Mouse (Mus musculus): Measurements from ENCODE around the gene Fam89a. TPM values are rescaled to one million over a fixed set of nuclear protein-coding genes. Genes with fewer than 3 reads are reported as not detected.

The Fam89a gene
- total and polyA plus RNA-seq, 2 experiments: 2.8 to 17.4 TPM

DNA sequence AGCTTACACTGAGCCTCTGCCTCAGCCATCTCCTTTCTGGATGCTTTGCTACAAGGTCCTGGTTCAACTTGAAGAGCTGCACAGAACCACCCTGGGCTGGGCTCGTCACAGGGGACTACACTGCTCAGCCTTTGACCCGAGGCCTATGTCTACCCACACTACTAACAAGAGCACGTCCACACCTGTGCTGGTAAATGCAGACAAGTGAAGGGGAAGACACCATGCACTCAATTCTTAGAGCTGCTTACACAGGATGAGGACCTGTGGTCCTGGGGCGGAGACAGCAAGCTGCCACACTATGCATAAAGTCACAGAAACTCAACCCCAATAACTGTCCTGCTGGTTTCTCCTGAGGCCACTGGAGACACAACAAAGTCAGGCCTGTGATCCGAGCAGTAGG lies 51.4 kb downstream of the Fam89a start:
- Histone ChIP-seq H3K4me1 (ENCODE audit: control insufficient read depth, insufficient read depth, low read length) (no peaks in the 10 kb centered on the region), H3K4me3 (ENCODE audit: insufficient read depth, low read depth, low read length) (no peak overlapping the region), H3K27me3 (ENCODE audit: control insufficient read depth, insufficient read depth, low read length) (no peaks in the 10 kb centered on the region), H3K9ac (ENCODE audit: low read depth, low read length) (no peak overlapping the region), H3K79me2 (ENCODE audit: control insufficient read depth, insufficient read depth, low read length) (no peaks in the 10 kb centered on the region), H3K36me3 (ENCODE audit: control insufficient read depth, insufficient read depth, low read length) (peaks cover 6% of the 10 kb centered on the region), H3K27ac (replicated peaks; ENCODE audit: insufficient read depth, low read depth, low read length) (no peak overlapping the region)
- DNase-seq (ENCODE audit: extremely low read depth, low read depth, low spot score): no peak
- WGBS: 91% methylated on average over 5 of the region's 5 CpGs
- TF ChIP-seq CTCF (IDR thresholded peaks at IDR 0.05; ENCODE audit: low read depth, low read length): no peak
- TF ChIP-seq POLR2A (IDR thresholded peaks at IDR 0.05; ENCODE audit: extremely low read depth, insufficient read depth, low read length): no peak

DNA sequence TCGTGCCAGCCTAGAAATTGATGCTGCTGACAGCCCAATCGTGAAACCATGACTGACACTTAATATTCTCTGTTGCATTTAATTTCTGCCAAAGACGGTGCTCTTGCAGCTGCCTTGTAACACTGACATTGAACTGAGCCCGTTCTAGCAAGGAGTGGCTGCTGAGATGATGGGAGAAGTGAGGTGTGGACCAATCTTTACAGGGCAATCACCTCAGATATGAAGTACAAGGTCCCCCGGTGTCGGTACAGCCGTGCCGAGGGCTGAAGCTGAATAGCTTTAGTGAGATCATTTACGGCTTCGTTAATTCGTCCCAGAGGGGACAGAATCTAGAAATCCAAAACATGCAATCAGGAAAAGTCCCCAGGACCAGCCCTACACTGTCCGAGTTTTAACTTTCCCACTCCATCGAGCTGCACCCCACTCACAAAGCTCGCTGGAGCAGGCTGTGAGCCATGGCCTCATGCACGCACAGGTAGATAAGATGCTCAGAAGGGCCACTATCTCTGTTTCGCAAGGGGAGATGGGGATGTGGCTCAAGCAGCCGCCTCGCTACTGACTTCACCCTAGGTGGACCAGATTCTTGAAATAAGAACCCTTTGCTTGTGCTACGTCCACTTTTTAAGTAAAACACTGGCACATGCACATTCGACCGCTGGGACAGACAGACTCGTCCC lies 56.1 kb downstream of the Fam89a start:
- Histone ChIP-seq H3K36me3 (ENCODE audit: control insufficient read depth, insufficient read depth, low read length) (peaks cover 7% of the 10 kb centered on the region), H3K27me3 (ENCODE audit: control insufficient read depth, insufficient read depth, low read length) (no peaks in the 10 kb centered on the region), H3K4me1 (ENCODE audit: control insufficient read depth, insufficient read depth, low read length) (no peaks in the 10 kb centered on the region), H3K27ac (replicated peaks; ENCODE audit: insufficient read depth, low read depth, low read length) (no peak overlapping the region), H3K79me2 (ENCODE audit: control insufficient read depth, insufficient read depth, low read length) (no peaks in the 10 kb centered on the region), H3K4me3 (ENCODE audit: insufficient read depth, low read depth, low read length) (no peak overlapping the region), H3K9ac (ENCODE audit: low read depth, low read length) (no peak overlapping the region)
- DNase-seq (ENCODE audit: extremely low read depth, low read depth, low spot score): no peak
- TF ChIP-seq CTCF (IDR thresholded peaks at IDR 0.05; ENCODE audit: low read depth, low read length) (no peak), POLR2A (IDR thresholded peaks at IDR 0.05; ENCODE audit: extremely low read depth, insufficient read depth, low read length) (no peak)
- 94% methylated on average over 22 of the region's 22 CpGs for WGBS

DNA sequence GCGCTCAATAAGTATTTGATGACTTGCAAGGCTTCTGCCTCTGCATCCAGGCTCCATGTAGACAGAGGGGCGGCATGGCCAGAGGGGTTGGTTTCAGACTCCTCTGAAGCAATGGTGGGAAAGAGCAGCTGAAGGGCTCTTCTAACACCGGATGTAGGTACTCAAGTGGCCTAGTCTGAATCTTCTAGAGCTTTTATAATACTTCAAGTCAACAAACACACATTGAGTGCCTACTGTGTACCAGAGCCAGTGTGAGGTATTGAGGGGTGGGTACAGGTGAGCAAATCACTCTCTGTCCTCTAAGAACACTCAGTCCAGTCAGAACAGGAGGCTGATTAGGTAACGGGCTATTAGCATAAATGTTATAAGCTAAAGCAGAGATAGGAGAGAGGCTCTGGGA lies 59.9 kb downstream of the Fam89a start:
- over 99% methylated on average over 4 of the region's 4 CpGs for WGBS
- peaks cover 6% of the 10 kb centered on the region; the same call in 1 of the 2 replicates for H3K36me3 ChIP-seq (ENCODE audit: control insufficient read depth, insufficient read depth, low read length)
- H3K27ac ChIP-seq (replicated peaks; ENCODE audit: insufficient read depth, low read depth, low read length): no peak overlapping the region
- no peak overlapping the region for H3K9ac ChIP-seq (ENCODE audit: low read depth, low read length)
- no peaks in the 10 kb centered on the region for H3K4me1 ChIP-seq (ENCODE audit: control insufficient read depth, insufficient read depth, low read length)
- DNase-seq (ENCODE audit: extremely low read depth, low read depth, low spot score): no peak
- TF ChIP-seq POLR2A (IDR thresholded peaks at IDR 0.05; ENCODE audit: extremely low read depth, insufficient read depth, low read length) (no peak), CTCF (IDR thresholded peaks at IDR 0.05; ENCODE audit: low read depth, low read length) (no peak)
- H3K4me3 ChIP-seq (ENCODE audit: insufficient read depth, low read depth, low read length): no peak overlapping the region
- H3K79me2 ChIP-seq (ENCODE audit: control insufficient read depth, insufficient read depth, low read length): no peaks in the 10 kb centered on the region
- no peaks in the 10 kb centered on the region for H3K27me3 ChIP-seq (ENCODE audit: control insufficient read depth, insufficient read depth, low read length)

Other genes with a start within 250 kb of the Fam89a start
- 16.6 and 17.9 TPM in 2 replicates for gene Cog2, start 231.1 kb downstream of the Fam89a start, total RNA-seq (2014; rRNA removed)
- 11.9 and 12.6 TPM in 2 replicates for gene Cog2, start 231.1 kb downstream of the Fam89a start, polyA plus RNA-seq (2012; rRNA removed)
- gene Agt, start 182.1 kb downstream of the Fam89a start, total RNA-seq (2014; rRNA removed): 419 and 551 TPM in 2 replicates
- gene Agt, start 182.1 kb downstream of the Fam89a start, polyA plus RNA-seq (2012; rRNA removed): 1,418 and 1,707 TPM in 2 replicates
- gene Capn9, start 175.7 kb downstream of the Fam89a start, total RNA-seq (2014; rRNA removed): not detected in 2 replicates
- gene Capn9, start 175.7 kb downstream of the Fam89a start, polyA plus RNA-seq (2012; rRNA removed): not detected in 2 replicates
- gene 2310022B05Rik, start 88.5 kb downstream of the Fam89a start, total RNA-seq (2014; rRNA removed): 3.0 and 4.2 TPM in 2 replicates
- 11.8 and 12.0 TPM in 2 replicates for gene 2310022B05Rik, start 88.5 kb downstream of the Fam89a start, polyA plus RNA-seq (2012; rRNA removed)
- 24.8 and 26.3 TPM in 2 replicates for gene Ttc13, start 29.8 kb downstream of the Fam89a start, total RNA-seq (2014; rRNA removed)
- 11.8 and 12.3 TPM in 2 replicates for gene Ttc13, start 29.8 kb downstream of the Fam89a start, polyA plus RNA-seq (2012; rRNA removed)
- 1.7 and 2.6 TPM in 2 replicates for gene Arv1, start 29.7 kb downstream of the Fam89a start, total RNA-seq (2014; rRNA removed)
- gene Arv1, start 29.7 kb downstream of the Fam89a start, polyA plus RNA-seq (2012; rRNA removed): 4.2 and 6.8 TPM in 2 replicates
- gene Trim67, start 41.3 kb upstream of the Fam89a start, total RNA-seq (2014; rRNA removed): not detected in 2 replicates
- gene Trim67, start 41.3 kb upstream of the Fam89a start, polyA plus RNA-seq (2012; rRNA removed): not detected in 2 replicates
- 25.0 and 30.1 TPM in 2 replicates for gene Gnpat, start 111.2 kb upstream of the Fam89a start, total RNA-seq (2014; rRNA removed)
- 27.5 and 28.7 TPM in 2 replicates for gene Gnpat, start 111.2 kb upstream of the Fam89a start, polyA plus RNA-seq (2012; rRNA removed)
- gene 2810004N23Rik, start 111.3 kb upstream of the Fam89a start, total RNA-seq (2014; rRNA removed): 17.7 and 18.7 TPM in 2 replicates
- 11.5 and 13.1 TPM in 2 replicates for gene 2810004N23Rik, start 111.3 kb upstream of the Fam89a start, polyA plus RNA-seq (2012; rRNA removed)
- 7.0 and 8.3 TPM in 2 replicates for gene Exoc8, start 145.9 kb upstream of the Fam89a start, total RNA-seq (2014; rRNA removed)
- 4.3 and 4.7 TPM in 2 replicates for gene Exoc8, start 145.9 kb upstream of the Fam89a start, polyA plus RNA-seq (2012; rRNA removed)
- 5.4 and 6.3 TPM in 2 replicates for gene Sprtn, start 146.1 kb upstream of the Fam89a start, total RNA-seq (2014; rRNA removed)
- gene Sprtn, start 146.1 kb upstream of the Fam89a start, polyA plus RNA-seq (2012; rRNA removed): 4.4 and 4.8 TPM in 2 replicates
- 11.2 and 13.8 TPM in 2 replicates for gene Egln1, start 197.5 kb upstream of the Fam89a start, total RNA-seq (2014; rRNA removed)
- 12.1 and 17.0 TPM in 2 replicates for gene Egln1, start 197.5 kb upstream of the Fam89a start, polyA plus RNA-seq (2012; rRNA removed)

All from liver, adult 2 months (tissue).